Mouse (Mus musculus): ENCODE measurements around the gene Atl2. TPM values are rescaled to one million over a fixed set of nuclear protein-coding genes. Genes with fewer than 3 reads are reported as not detected.

The Atl2 gene
- polyA plus RNA-seq, 1 experiment from 2014 or later = 31.0 TPM

GRCm38 (mm10) chr17:79891944-79892343, 4.0 kb downstream of the Atl2 start:
- H3K27me3 ChIP-seq (ENCODE audit: control insufficient read depth, insufficient read depth, low read length) = no peaks in the 10 kb centered on the region
- H3K4me1 ChIP-seq (ENCODE audit: control insufficient read depth, insufficient read depth, low read length) = peaks cover 27% of the 10 kb centered on the region
- WGBS (ENCODE audit: insufficient replicate concordance) = 37% methylated on average over 7 of the region's 7 CpGs
- no peak for ATAC-seq (replicated peaks; ENCODE audit: insufficient number of reproducible peaks, low FRiP score, low TSS enrichment)
- H3K4me2 ChIP-seq = no peak overlapping the region
- no peaks in the 10 kb centered on the region for H3K9me3 ChIP-seq (replicated peaks; ENCODE audit: control insufficient read depth, low read length)
- no peak overlapping the region for H3K9ac ChIP-seq (ENCODE audit: low read depth, low read length)
- no peaks in the 10 kb centered on the region for H3K36me3 ChIP-seq (ENCODE audit: control insufficient read depth, insufficient read depth, low read length)
- no peak overlapping the region for H3K4me3 ChIP-seq (ENCODE audit: low read depth, low read length)
- no peak overlapping the region for H3K27ac ChIP-seq (ENCODE audit: low read depth, low read length)

GRCm38 (mm10) chr17:79887926-79888325, 8.0 kb downstream of the Atl2 start:
- Histone ChIP-seq H3K27ac (ENCODE audit: low read depth, low read length) (no peak overlapping the region), H3K27me3 (ENCODE audit: control insufficient read depth, insufficient read depth, low read length) (no peaks in the 10 kb centered on the region), H3K9ac (ENCODE audit: low read depth, low read length) (no peak overlapping the region), H3K4me1 (ENCODE audit: control insufficient read depth, insufficient read depth, low read length) (peaks cover 12% of the 10 kb centered on the region), H3K9me3 (replicated peaks; ENCODE audit: control insufficient read depth, low read length) (no peaks in the 10 kb centered on the region), H3K4me3 (ENCODE audit: low read depth, low read length) (no peak overlapping the region), H3K36me3 (ENCODE audit: control insufficient read depth, insufficient read depth, low read length) (no peaks in the 10 kb centered on the region), H3K4me2 (no peak overlapping the region)
- WGBS (ENCODE audit: insufficient replicate concordance) = 83% methylated on average over 1 of the region's 1 CpGs
- no peak for ATAC-seq (replicated peaks; ENCODE audit: insufficient number of reproducible peaks, low FRiP score, low TSS enrichment)

- H3K4me3 ChIP-seq (ENCODE audit: low read depth, low read length) = no peak overlapping the region
- no peak overlapping the region for H3K9ac ChIP-seq (ENCODE audit: low read depth, low read length)
- H3K4me1 ChIP-seq (ENCODE audit: control insufficient read depth, insufficient read depth, low read length) = peaks cover 3% of the 10 kb centered on the region
- H3K36me3 ChIP-seq (ENCODE audit: control insufficient read depth, insufficient read depth, low read length) = no peaks in the 10 kb centered on the region
- no peaks in the 10 kb centered on the region for H3K27me3 ChIP-seq (ENCODE audit: control insufficient read depth, insufficient read depth, low read length)
- H3K27ac ChIP-seq (ENCODE audit: low read depth, low read length) = no peak overlapping the region
- H3K9me3 ChIP-seq (replicated peaks; ENCODE audit: control insufficient read depth, low read length) = no peaks in the 10 kb centered on the region
- WGBS (ENCODE audit: insufficient replicate concordance) = 16% methylated on average over 4 of the region's 4 CpGs
- H3K4me2 ChIP-seq = no peak overlapping the region
- ATAC-seq (replicated peaks; ENCODE audit: insufficient number of reproducible peaks, low FRiP score, low TSS enrichment) = no peak
These were observed 12.7 kb downstream of the Atl2 start for GRCm38 (mm10) chr17:79883198-79883597.

GRCm38 (mm10) chr17:79865027-79865426, 30.9 kb downstream of the Atl2 start:
- WGBS (ENCODE audit: insufficient replicate concordance) = 94% methylated on average over 5 of the region's 5 CpGs
- Histone ChIP-seq H3K4me2 (no peak overlapping the region), H3K9me3 (replicated peaks; ENCODE audit: control insufficient read depth, low read length) (no peaks in the 10 kb centered on the region), H3K4me3 (ENCODE audit: low read depth, low read length) (no peak overlapping the region), H3K27me3 (ENCODE audit: control insufficient read depth, insufficient read depth, low read length) (no peaks in the 10 kb centered on the region), H3K36me3 (ENCODE audit: control insufficient read depth, insufficient read depth, low read length) (peaks cover 11% of the 10 kb centered on the region), H3K27ac (ENCODE audit: low read depth, low read length) (no peak overlapping the region), H3K9ac (ENCODE audit: low read depth, low read length) (no peak overlapping the region), H3K4me1 (ENCODE audit: control insufficient read depth, insufficient read depth, low read length) (no peaks in the 10 kb centered on the region)
- no peak for ATAC-seq (replicated peaks; ENCODE audit: insufficient number of reproducible peaks, low FRiP score, low TSS enrichment)

- 92% methylated on average over 8 of the region's 8 CpGs for WGBS (ENCODE audit: insufficient replicate concordance)
- no peak overlapping the region for H3K27ac ChIP-seq (ENCODE audit: low read depth, low read length)
- H3K9ac ChIP-seq (ENCODE audit: low read depth, low read length) = no peak overlapping the region
- ATAC-seq (replicated peaks; ENCODE audit: insufficient number of reproducible peaks, low FRiP score, low TSS enrichment) = no peak
- no peaks in the 10 kb centered on the region for H3K27me3 ChIP-seq (ENCODE audit: control insufficient read depth, insufficient read depth, low read length)
- peaks cover 12% of the 10 kb centered on the region for H3K36me3 ChIP-seq (ENCODE audit: control insufficient read depth, insufficient read depth, low read length)
- no peaks in the 10 kb centered on the region for H3K9me3 ChIP-seq (replicated peaks; ENCODE audit: control insufficient read depth, low read length)
- no peak overlapping the region for H3K4me3 ChIP-seq (ENCODE audit: low read depth, low read length)
- no peak overlapping the region for H3K4me2 ChIP-seq
- H3K4me1 ChIP-seq (ENCODE audit: control insufficient read depth, insufficient read depth, low read length) = no peaks in the 10 kb centered on the region
These were observed 31.4 kb downstream of the Atl2 start for GRCm38 (mm10) chr17:79864503-79864902.

- no peaks in the 10 kb centered on the region for H3K27me3 ChIP-seq (ENCODE audit: control insufficient read depth, insufficient read depth, low read length)
- no peaks in the 10 kb centered on the region for H3K9me3 ChIP-seq (replicated peaks; ENCODE audit: control insufficient read depth, low read length)
- H3K27ac ChIP-seq (ENCODE audit: low read depth, low read length) = no peak overlapping the region
- 86% methylated on average over 1 of the region's 1 CpGs for WGBS (ENCODE audit: insufficient replicate concordance)
- peaks cover 17% of the 10 kb centered on the region for H3K36me3 ChIP-seq (ENCODE audit: control insufficient read depth, insufficient read depth, low read length)
- no peak overlapping the region for H3K4me3 ChIP-seq (ENCODE audit: low read depth, low read length)
- H3K4me1 ChIP-seq (ENCODE audit: control insufficient read depth, insufficient read depth, low read length) = no peaks in the 10 kb centered on the region
- no peak overlapping the region for H3K4me2 ChIP-seq
- H3K9ac ChIP-seq (ENCODE audit: low read depth, low read length) = no peak overlapping the region
- no peak for ATAC-seq (replicated peaks; ENCODE audit: insufficient number of reproducible peaks, low FRiP score, low TSS enrichment)
These were observed 33.9 kb downstream of the Atl2 start for GRCm38 (mm10) chr17:79862038-79862437.

- peaks cover 22% of the 10 kb centered on the region for H3K36me3 ChIP-seq (ENCODE audit: control insufficient read depth, insufficient read depth, low read length)
- 83% methylated on average over 8 of the region's 8 CpGs for WGBS (ENCODE audit: insufficient replicate concordance)
These were observed 40.4 kb downstream of the Atl2 start for GRCm38 (mm10) chr17:79855533-79855932.

GRCm38 (mm10) chr17:79848385-79848784, 47.5 kb downstream of the Atl2 start:
- H3K4me3 ChIP-seq (ENCODE audit: low read depth, low read length) = no peak overlapping the region
- H3K27ac ChIP-seq (ENCODE audit: low read depth, low read length) = no peak overlapping the region
- no peak overlapping the region for H3K4me2 ChIP-seq
- H3K9me3 ChIP-seq (replicated peaks; ENCODE audit: control insufficient read depth, low read length) = no peaks in the 10 kb centered on the region
- H3K9ac ChIP-seq (ENCODE audit: low read depth, low read length) = no peak overlapping the region
- 90% methylated on average over 5 of the region's 5 CpGs for WGBS (ENCODE audit: insufficient replicate concordance)
- no peaks in the 10 kb centered on the region for H3K4me1 ChIP-seq (ENCODE audit: control insufficient read depth, insufficient read depth, low read length)
- H3K36me3 ChIP-seq (ENCODE audit: control insufficient read depth, insufficient read depth, low read length) = peaks cover 29% of the 10 kb centered on the region
- ATAC-seq (replicated peaks; ENCODE audit: insufficient number of reproducible peaks, low FRiP score, low TSS enrichment) = no peak
- H3K27me3 ChIP-seq (ENCODE audit: control insufficient read depth, insufficient read depth, low read length) = no peaks in the 10 kb centered on the region

More at GRCm38 (mm10) chr17:79855533-79855932, 40.4 kb downstream of the Atl2 start:
- H3K4me2 ChIP-seq = no peak overlapping the region
- no peaks in the 10 kb centered on the region for H3K27me3 ChIP-seq (ENCODE audit: control insufficient read depth, insufficient read depth, low read length)
- H3K4me3 ChIP-seq (ENCODE audit: low read depth, low read length) = no peak overlapping the region
- no peak overlapping the region for H3K9ac ChIP-seq (ENCODE audit: low read depth, low read length)
- H3K4me1 ChIP-seq (ENCODE audit: control insufficient read depth, insufficient read depth, low read length) = no peaks in the 10 kb centered on the region
- H3K27ac ChIP-seq (ENCODE audit: low read depth, low read length) = no peak overlapping the region
- no peaks in the 10 kb centered on the region for H3K9me3 ChIP-seq (replicated peaks; ENCODE audit: control insufficient read depth, low read length)
- ATAC-seq (replicated peaks; ENCODE audit: insufficient number of reproducible peaks, low FRiP score, low TSS enrichment) = no peak

GRCm38 (mm10) chr17:79846182-79846581, 49.7 kb downstream of the Atl2 start:
- Histone ChIP-seq H3K27ac (ENCODE audit: low read depth, low read length) (no peak overlapping the region), H3K9me3 (replicated peaks; ENCODE audit: control insufficient read depth, low read length) (no peaks in the 10 kb centered on the region), H3K36me3 (ENCODE audit: control insufficient read depth, insufficient read depth, low read length) (peaks cover 18% of the 10 kb centered on the region), H3K4me1 (ENCODE audit: control insufficient read depth, insufficient read depth, low read length) (no peaks in the 10 kb centered on the region), H3K4me2 (no peak overlapping the region), H3K27me3 (ENCODE audit: control insufficient read depth, insufficient read depth, low read length) (no peaks in the 10 kb centered on the region), H3K9ac (ENCODE audit: low read depth, low read length) (no peak overlapping the region), H3K4me3 (ENCODE audit: low read depth, low read length) (no peak overlapping the region)
- ATAC-seq (replicated peaks; ENCODE audit: insufficient number of reproducible peaks, low FRiP score, low TSS enrichment) = no peak
- WGBS (ENCODE audit: insufficient replicate concordance) = 90% methylated on average over 2 of the region's 2 CpGs

Measured in heart, embryonic 11.5 days (tissue).